Mouse (Mus musculus): ENCODE results near the gene Prkca. TPM values are rescaled to one million over a fixed set of nuclear protein-coding genes. Genes with fewer than 3 reads are reported as not detected.

The Prkca gene
- polyA plus RNA-seq, 1 experiment from 2014 or later: 9.7 TPM

DNA sequence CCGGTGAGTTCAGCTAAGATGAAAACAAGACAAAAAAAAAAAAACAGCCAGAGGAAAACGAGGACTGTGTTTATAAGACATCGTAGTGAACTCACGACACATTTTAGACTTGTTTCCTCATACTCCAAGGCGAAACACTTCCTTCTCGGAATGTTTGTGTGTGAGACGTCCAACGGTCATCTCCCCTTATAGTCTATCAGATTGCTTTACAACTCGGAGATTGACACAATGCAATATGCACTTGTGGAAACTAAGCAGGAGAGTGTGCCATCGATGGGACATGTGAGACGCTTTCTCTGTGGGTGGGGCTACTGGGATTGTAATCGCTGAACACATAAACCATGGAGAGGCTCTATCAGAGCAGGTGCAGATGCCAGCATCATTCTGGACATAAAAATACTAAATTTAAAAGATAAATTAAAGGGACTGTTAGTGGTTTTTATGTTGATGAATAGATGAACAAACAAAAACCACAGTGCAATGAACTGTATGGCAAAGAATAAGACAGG, 49.4 kb downstream of the Prkca start:
- H3K4me3 ChIP-seq (replicated peaks): no peak overlapping the region
- no peaks in the 10 kb centered on the region for H3K27me3 ChIP-seq
- H3K9ac ChIP-seq: no peak overlapping the region
- H3K36me3 ChIP-seq: no peaks in the 10 kb centered on the region
- ATAC-seq (ENCODE audit: insufficient number of reproducible peaks, low FRiP score, low TSS enrichment, low read depth): no peak
- 91% methylated on average over 12 of the region's 12 CpGs for WGBS
- no peaks in the 10 kb centered on the region for H3K4me1 ChIP-seq
- H3K4me2 ChIP-seq (replicated peaks): no peak overlapping the region
- H3K27ac ChIP-seq (replicated peaks): no peak overlapping the region
- no peaks in the 10 kb centered on the region for H3K9me3 ChIP-seq (replicated peaks)

GRCm38 (mm10) chr11:108293843-108294242, 49.9 kb downstream of the Prkca start:
- H3K4me1 ChIP-seq: no peaks in the 10 kb centered on the region
- no peak overlapping the region for H3K4me3 ChIP-seq (replicated peaks)
- no peak overlapping the region for H3K27ac ChIP-seq (replicated peaks)
- H3K9me3 ChIP-seq (replicated peaks): no peaks in the 10 kb centered on the region
- no peak overlapping the region for H3K9ac ChIP-seq
- no peaks in the 10 kb centered on the region for H3K36me3 ChIP-seq
- 65% methylated on average over 3 of the region's 3 CpGs for WGBS
- H3K4me2 ChIP-seq (replicated peaks): no peak overlapping the region
- H3K27me3 ChIP-seq: no peaks in the 10 kb centered on the region
- ATAC-seq (ENCODE audit: insufficient number of reproducible peaks, low FRiP score, low TSS enrichment, low read depth): no peak

GRCm38 (mm10) chr11:108289192-108289591, 54.5 kb downstream of the Prkca start:
- Histone ChIP-seq H3K4me2 (replicated peaks) (no peak overlapping the region), H3K27ac (replicated peaks) (no peak overlapping the region), H3K36me3 (no peaks in the 10 kb centered on the region), H3K9me3 (replicated peaks) (no peaks in the 10 kb centered on the region), H3K27me3 (no peaks in the 10 kb centered on the region), H3K4me1 (no peaks in the 10 kb centered on the region), H3K9ac (no peak overlapping the region), H3K4me3 (replicated peaks) (no peak overlapping the region)
- 82% methylated on average over 5 of the region's 5 CpGs for WGBS
- ATAC-seq (ENCODE audit: insufficient number of reproducible peaks, low FRiP score, low TSS enrichment, low read depth): no peak

DNA sequence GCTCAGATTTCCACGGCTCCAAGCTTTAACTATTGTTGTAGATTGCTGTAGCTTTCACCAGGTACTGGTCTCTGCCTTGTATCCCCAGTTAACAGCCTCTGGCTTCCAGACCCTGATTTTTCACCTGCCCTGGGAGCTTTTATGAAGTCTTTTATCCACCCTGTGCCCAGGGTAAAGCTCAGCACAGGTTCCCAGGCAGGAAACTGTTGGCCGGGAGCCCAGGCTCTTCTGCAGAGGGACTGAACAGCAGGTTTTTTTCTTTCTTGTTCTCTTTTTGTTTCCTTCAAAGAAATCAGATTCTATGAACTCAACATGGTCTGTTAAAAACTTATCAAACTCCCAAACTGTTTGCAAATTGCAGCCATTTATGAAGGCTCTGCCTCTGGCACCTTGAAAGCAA, 56.4 kb downstream of the Prkca start:
- Histone ChIP-seq H3K4me2 (replicated peaks) (no peak overlapping the region), H3K4me3 (replicated peaks) (no peak overlapping the region), H3K27me3 (no peaks in the 10 kb centered on the region), H3K9ac (no peak overlapping the region), H3K4me1 (0 out of 2 replicates have a peak, but pooled peaks cover 2% of the 10 kb centered on the region), H3K27ac (replicated peaks) (no peak overlapping the region), H3K36me3 (no peaks in the 10 kb centered on the region), H3K9me3 (replicated peaks) (no peaks in the 10 kb centered on the region)
- ATAC-seq (ENCODE audit: insufficient number of reproducible peaks, low FRiP score, low TSS enrichment, low read depth): no peak
- WGBS: 27% methylated on average over 2 of the region's 2 CpGs

DNA sequence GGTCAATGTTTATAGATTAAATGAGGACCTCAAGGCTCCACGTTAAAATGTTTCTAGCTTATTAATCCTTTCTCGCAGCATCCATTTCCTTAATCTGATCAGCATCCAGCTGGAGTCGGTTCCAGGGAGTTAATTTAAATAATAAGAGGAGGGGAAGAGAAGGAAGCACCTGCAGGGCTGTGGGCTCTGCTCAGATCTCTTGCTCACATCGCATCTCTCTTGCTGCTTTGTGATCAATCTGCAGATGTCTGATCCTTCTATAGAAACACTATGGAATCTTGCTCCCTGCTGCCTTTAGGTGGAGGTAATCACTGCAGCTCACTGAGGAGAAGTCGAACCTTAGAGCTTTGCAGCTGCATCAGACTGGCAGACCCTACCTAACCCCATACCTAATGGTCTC, 58.7 kb downstream of the Prkca start:
- Histone ChIP-seq H3K4me2 (replicated peaks) (no peak overlapping the region), H3K27ac (replicated peaks) (no peak overlapping the region), H3K4me1 (0 out of 2 replicates have a peak, but pooled peaks cover 3% of the 10 kb centered on the region), H3K4me3 (replicated peaks) (no peak overlapping the region), H3K36me3 (no peaks in the 10 kb centered on the region), H3K9me3 (replicated peaks) (no peaks in the 10 kb centered on the region), H3K27me3 (no peaks in the 10 kb centered on the region), H3K9ac (no peak overlapping the region)
- WGBS: 41% methylated on average over 5 of the region's 5 CpGs
- ATAC-seq (ENCODE audit: insufficient number of reproducible peaks, low FRiP score, low TSS enrichment, low read depth): no peak

GRCm38 (mm10) chr11:108282850-108283459, 60.8 kb downstream of the Prkca start:
- Histone ChIP-seq H3K27ac (replicated peaks) (no peak overlapping the region), H3K4me1 (0 out of 2 replicates have a peak, but pooled peaks cover 5% of the 10 kb centered on the region), H3K4me2 (replicated peaks) (no peak overlapping the region), H3K9me3 (replicated peaks) (no peaks in the 10 kb centered on the region), H3K9ac (no peak overlapping the region), H3K36me3 (no peaks in the 10 kb centered on the region), H3K4me3 (replicated peaks) (no peak overlapping the region), H3K27me3 (no peaks in the 10 kb centered on the region)
- whole genome bisulfite sequencing: 47% methylated on average over 1 of the region's 1 CpGs
- no peak for ATAC-seq (ENCODE audit: insufficient number of reproducible peaks, low FRiP score, low TSS enrichment, low read depth)

DNA sequence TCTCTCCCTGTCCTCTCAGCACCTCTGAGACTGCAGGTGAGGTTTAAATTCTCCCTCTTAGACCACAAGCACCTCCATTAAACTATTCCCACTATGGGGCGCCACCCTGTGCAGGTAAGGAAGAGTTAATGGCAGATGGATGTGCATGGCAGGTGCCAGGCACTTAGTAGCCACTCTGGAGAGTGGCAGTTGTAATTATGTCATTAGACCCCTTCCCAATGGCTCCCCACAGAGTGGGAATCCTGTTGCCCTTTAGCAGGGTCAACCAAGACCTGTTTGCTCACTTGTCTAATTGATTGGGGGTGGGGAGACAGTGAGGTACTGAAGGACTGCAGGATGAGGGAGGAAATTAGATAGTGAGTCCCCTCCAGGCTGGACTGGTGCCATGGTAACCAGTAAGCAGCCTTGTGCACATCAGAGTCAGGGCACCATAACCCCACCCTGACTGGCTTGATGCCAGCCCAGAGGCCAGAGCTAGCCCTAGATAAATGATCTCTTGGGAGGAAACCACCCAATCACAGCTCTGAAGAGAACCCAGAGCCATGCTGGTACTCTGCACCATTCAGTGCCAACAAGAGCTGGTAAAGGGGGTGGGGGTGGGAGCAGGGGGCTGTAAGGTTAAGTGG, 63.9 kb downstream of the Prkca start:
- Histone ChIP-seq H3K4me1 (peaks cover 15% of the 10 kb centered on the region), H3K36me3 (no peaks in the 10 kb centered on the region), H3K9me3 (replicated peaks) (no peaks in the 10 kb centered on the region), H3K27me3 (no peaks in the 10 kb centered on the region), H3K9ac (no peak overlapping the region), H3K4me3 (replicated peaks) (no peak overlapping the region), H3K27ac (replicated peaks) (no peak overlapping the region), H3K4me2 (replicated peaks) (no peak overlapping the region)
- ATAC-seq (ENCODE audit: insufficient number of reproducible peaks, low FRiP score, low TSS enrichment, low read depth): peak; percentile 40
- 76% methylated on average over 1 of the region's 1 CpGs for WGBS

GRCm38 (mm10) chr11:108277096-108277495, 66.6 kb downstream of the Prkca start:
- 0 out of 2 replicates have a peak, but pooled peaks have one; percentile 22 for ATAC-seq (ENCODE audit: insufficient number of reproducible peaks, low FRiP score, low TSS enrichment, low read depth)
- Histone ChIP-seq H3K9ac (no peak overlapping the region), H3K4me1 (peaks cover 17% of the 10 kb centered on the region), H3K27me3 (no peaks in the 10 kb centered on the region), H3K27ac (replicated peaks) (0 out of 2 replicates have a peak overlapping the region, but pooled peaks have one; percentile 8), H3K9me3 (replicated peaks) (no peaks in the 10 kb centered on the region), H3K4me3 (replicated peaks) (no peak overlapping the region), H3K4me2 (replicated peaks) (no peak overlapping the region), H3K36me3 (no peaks in the 10 kb centered on the region)
- 58% methylated on average over 8 of the region's 8 CpGs for WGBS

- H3K4me2 ChIP-seq (replicated peaks): no peak overlapping the region
- H3K36me3 ChIP-seq: no peaks in the 10 kb centered on the region
- H3K9me3 ChIP-seq (replicated peaks): no peaks in the 10 kb centered on the region
- H3K27me3 ChIP-seq: no peaks in the 10 kb centered on the region
- H3K27ac ChIP-seq (replicated peaks): no peak overlapping the region
- no peak overlapping the region for H3K4me3 ChIP-seq (replicated peaks)
- peaks cover 22% of the 10 kb centered on the region for H3K4me1 ChIP-seq
- no peak overlapping the region for H3K9ac ChIP-seq
- WGBS: 61% methylated on average over 2 of the region's 2 CpGs
- ATAC-seq (ENCODE audit: insufficient number of reproducible peaks, low FRiP score, low TSS enrichment, low read depth): no peak
Observed at GRCm38 (mm10) chr11:108276148-108276547, 67.6 kb downstream of the Prkca start.

DNA sequence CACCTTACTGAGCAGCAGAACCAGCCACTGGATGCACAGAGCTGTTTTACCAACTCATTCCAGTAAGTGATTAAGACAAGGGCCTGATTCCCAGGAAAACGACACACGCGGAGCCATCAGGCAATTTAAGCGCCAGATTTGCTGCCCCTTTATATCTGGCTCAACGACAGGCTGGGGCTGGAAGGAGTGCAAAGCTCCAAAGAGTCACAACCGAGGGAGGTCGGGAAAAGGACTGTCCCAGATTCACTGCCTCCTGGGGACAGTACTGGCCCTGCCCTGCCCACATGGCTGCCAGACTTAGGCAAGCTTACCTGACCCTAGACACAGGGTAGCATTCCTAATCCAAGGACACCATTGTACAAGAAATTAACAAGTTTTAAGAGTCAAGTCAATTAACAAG, 69.7 kb downstream of the Prkca start:
- H3K4me3 ChIP-seq (replicated peaks): no peak overlapping the region
- peaks cover 27% of the 10 kb centered on the region for H3K4me1 ChIP-seq
- no peak overlapping the region for H3K4me2 ChIP-seq (replicated peaks)
- ATAC-seq (ENCODE audit: insufficient number of reproducible peaks, low FRiP score, low TSS enrichment, low read depth): no peak
- WGBS: 46% methylated on average over 7 of the region's 7 CpGs
- no peak overlapping the region for H3K27ac ChIP-seq (replicated peaks)
- no peaks in the 10 kb centered on the region for H3K27me3 ChIP-seq
- H3K9ac ChIP-seq: no peak overlapping the region
- no peaks in the 10 kb centered on the region for H3K36me3 ChIP-seq
- no peaks in the 10 kb centered on the region for H3K9me3 ChIP-seq (replicated peaks)

- Histone ChIP-seq H3K4me2 (replicated peaks) (no peak overlapping the region), H3K9ac (no peak overlapping the region), H3K9me3 (replicated peaks) (no peaks in the 10 kb centered on the region), H3K4me3 (replicated peaks) (no peak overlapping the region), H3K27me3 (no peaks in the 10 kb centered on the region), H3K27ac (replicated peaks) (no peak overlapping the region), H3K36me3 (no peaks in the 10 kb centered on the region), H3K4me1 (peaks cover 32% of the 10 kb centered on the region)
- 77% methylated on average over 12 of the region's 12 CpGs for WGBS
- no peak for ATAC-seq (ENCODE audit: insufficient number of reproducible peaks, low FRiP score, low TSS enrichment, low read depth)
Observed at GRCm38 (mm10) chr11:108273415-108273965, 70.2 kb downstream of the Prkca start.
